Mouse (Mus musculus) spleen, adult 18-20 months (tissue): ENCODE results near the gene Gal3st2c.
"Not testable (repeated sequence)": the region's sequence is repeated elsewhere in the genome, so short reads cannot be mapped to it uniquely, and the experiment has no call there.

Experiments used
- DNase-seq, 2 experiments: peaks; one replicate each; pipeline ENCODE4 v3.0.0; 2022; ENCODE audit warnings: mixed read lengths in 2 of 2

Gene Gal3st2c

DNA sequence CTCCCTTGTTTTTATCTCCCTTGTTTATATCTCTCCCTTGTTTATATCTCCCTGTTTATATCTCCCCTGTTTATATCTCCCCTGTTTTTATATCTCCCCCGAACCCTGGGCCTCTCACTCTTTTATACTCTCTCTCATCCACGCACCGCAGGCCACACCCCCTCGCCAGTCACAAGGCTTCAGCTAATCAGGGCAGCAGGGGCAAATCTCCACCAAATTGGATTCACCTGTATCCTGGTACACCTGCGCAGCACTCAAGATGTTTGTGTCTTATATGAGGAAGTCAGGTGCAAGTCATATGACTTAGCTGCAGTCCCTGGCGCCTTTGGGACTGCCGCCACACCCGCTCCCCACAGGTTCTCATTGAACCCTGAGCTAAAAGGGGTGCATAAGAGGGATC is at the start of gene Gal3st2c:
Gene Gal3st2c, plus strand, starts transcription at position 301 of the 400 bp plus-strand sequence.
- not testable (repeated sequence) for DNase-seq

- not testable (repeated sequence) for DNase-seq
These were observed 41.2 kb upstream of the Gal3st2c start for GRCm38 (mm10) chr1:93949087-93949486.

GRCm38 (mm10) chr1:93966489-93966888 is 23.8 kb upstream of the Gal3st2c start:
- not testable (repeated sequence) for DNase-seq

- not testable (repeated sequence) for DNase-seq
These were observed 19.9 kb upstream of the Gal3st2c start for GRCm38 (mm10) chr1:93970380-93970779.

DNA sequence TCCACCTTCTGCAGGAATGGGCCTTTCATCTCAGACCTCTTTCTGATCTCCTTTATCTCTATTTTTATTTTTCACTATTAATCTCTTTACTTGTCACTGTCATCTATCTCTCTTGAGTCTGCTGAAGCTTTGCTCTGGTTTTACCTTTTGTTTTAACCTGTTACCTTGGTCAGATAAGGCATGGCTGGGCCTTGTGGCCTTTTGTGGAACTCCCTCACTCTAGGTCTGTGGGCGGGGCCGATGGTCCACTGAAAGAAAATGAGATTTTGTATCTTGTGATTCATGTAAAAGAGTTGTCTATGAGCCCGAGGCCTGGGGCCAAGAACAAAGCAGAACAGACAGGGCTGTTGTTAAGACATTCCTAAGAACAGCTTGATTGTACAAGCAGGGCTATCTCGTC is 19.5 kb upstream of the Gal3st2c start:
- not testable (repeated sequence) for DNase-seq

- not testable (repeated sequence) for DNase-seq
These were observed 14.5 kb upstream of the Gal3st2c start for GRCm38 (mm10) chr1:93975764-93976163.

DNA sequence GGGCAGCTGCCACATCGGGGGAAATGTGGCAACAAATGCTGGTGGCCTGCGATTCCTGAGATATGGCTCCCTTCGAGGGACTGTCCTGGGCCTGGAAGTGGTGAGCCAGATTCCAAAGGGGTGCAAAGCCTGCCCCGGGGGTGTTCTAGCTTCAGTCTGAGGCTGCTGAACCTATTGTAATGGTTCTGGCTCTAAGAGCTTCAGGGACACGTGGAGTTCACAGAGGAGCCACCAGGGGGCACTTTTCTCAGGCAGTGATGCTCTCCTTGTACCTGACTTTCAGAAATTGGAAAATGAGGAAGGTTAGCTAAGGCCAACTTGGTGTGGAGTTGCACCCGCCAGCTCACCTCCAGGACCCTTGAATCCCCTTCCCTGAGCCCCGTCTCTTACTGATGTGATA is 12.0 kb upstream of the Gal3st2c start:
- not testable (repeated sequence) for DNase-seq

- DNase-seq: not testable (repeated sequence)
These were observed 9.4 kb upstream of the Gal3st2c start for GRCm38 (mm10) chr1:93980932-93981331.

DNA sequence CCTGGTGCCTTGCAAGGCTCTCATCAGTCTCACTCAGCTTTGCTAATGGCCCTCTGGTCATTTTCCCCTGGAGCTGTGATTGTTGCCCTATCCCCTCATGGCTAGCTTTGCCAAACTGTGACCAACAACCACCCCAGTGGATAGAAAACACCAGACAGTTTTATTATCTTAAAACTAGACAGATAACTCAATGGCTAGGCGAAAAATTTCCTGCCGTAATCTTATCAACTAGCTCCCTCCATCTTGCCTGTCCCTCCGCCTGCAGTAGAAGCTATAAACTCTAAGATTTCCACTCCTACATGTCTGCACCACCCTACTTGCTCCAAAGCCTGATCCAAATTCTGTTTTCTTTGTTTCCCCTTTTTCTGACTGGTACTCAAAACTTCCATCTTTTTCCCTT is 4.1 kb upstream of the Gal3st2c start:
- DNase-seq: no peak

- DNase-seq: no peak
These were observed 1.5 kb upstream of the Gal3st2c start for GRCm38 (mm10) chr1:93988786-93989185.

GRCm38 (mm10) chr1:93991068-93991467 is 759 bp downstream of the Gal3st2c start:
- DNase-seq: not testable (repeated sequence)

- not testable (repeated sequence) for DNase-seq
These were observed 1.2 kb downstream of the Gal3st2c start for GRCm38 (mm10) chr1:93991491-93991890.

- no peak for DNase-seq
These were observed 10.7 kb downstream of the Gal3st2c start for GRCm38 (mm10) chr1:94001023-94001422.

- DNase-seq: not testable (repeated sequence)
These were observed 15.7 kb downstream of the Gal3st2c start for GRCm38 (mm10) chr1:94005954-94006506.

GRCm38 (mm10) chr1:94008826-94009225 is 18.5 kb downstream of the Gal3st2c start:
- DNase-seq: not testable (repeated sequence)

GRCm38 (mm10) chr1:94011643-94012042 is 21.3 kb downstream of the Gal3st2c start:
- no peak for DNase-seq

DNA sequence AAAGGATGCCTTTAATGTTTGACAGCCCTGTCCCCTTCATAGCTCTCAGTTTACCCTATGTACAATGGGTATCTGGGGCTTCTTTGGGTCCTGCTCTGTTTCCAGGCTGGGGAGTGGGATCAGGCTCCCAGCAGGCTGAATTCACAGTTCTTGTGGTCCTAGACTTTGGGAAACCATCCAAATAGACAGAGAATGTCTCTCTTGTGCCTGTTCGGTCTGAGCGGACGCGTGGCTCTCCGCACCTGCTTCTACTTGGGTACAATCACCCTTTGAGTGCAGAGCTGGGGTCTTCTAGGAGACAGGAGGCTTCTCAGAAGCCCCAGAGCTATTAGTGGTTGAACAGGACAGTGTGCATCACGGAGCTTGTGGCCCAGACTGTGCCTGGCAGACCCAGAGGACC is 29.8 kb downstream of the Gal3st2c start, which contains the start of gene Neu4:
Gene Neu4, plus strand, starts transcription at position 301 of the 400 bp plus-strand sequence.
- DNase-seq: no peak

DNA sequence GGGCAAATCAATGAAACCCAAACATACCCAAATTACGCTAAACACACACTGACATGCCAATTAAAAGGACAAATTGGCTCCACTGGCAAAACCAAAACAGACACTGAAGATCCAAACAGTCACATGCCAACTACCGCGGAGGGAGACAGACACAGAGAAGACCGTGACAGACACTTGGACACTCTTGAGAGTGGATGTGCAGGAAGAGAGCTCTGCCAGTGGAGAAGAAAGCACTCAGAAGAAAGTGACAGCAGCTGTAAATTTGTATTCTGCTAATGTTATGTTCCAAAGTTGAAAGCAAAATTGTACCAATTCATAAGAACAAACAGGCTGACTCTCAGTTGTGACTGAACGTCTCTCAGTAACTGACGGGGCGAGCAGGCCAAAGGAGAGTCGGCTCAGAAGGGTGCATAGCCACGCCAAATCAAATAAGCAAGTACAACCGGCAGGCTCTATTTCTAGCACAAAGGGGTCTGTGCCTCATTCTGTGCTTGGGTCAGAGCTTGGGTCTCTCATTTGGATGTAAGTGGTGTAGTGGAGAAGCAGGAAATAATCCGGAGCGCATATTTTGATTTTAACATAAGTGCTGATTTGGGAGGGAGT is 37.3 kb downstream of the Gal3st2c start:
- DNase-seq: no peak

DNA sequence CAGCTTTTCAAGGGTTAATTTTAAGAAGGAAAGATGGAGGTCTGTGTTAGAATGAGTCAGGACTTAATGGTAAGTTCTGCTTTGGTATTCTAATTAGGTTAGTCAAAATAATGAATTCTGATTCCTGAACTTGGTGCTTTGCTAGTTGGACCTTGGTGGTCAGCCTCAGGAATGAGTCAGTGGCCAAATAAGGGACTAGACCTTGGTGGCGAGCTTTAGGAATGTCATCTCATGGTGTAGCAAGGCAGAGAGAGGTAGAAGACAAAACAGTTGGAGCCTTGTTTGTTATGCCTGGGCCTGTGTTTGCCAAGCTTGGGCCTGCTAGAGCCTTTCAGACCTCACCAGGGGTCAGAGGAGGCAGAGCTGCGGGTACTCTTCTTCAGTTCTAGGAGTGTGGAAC is 38.4 kb downstream of the Gal3st2c start:
- DNase-seq: no peak

GRCm38 (mm10) chr1:94033075-94033602 is 42.8 kb downstream of the Gal3st2c start:
- no peak for DNase-seq

DNA sequence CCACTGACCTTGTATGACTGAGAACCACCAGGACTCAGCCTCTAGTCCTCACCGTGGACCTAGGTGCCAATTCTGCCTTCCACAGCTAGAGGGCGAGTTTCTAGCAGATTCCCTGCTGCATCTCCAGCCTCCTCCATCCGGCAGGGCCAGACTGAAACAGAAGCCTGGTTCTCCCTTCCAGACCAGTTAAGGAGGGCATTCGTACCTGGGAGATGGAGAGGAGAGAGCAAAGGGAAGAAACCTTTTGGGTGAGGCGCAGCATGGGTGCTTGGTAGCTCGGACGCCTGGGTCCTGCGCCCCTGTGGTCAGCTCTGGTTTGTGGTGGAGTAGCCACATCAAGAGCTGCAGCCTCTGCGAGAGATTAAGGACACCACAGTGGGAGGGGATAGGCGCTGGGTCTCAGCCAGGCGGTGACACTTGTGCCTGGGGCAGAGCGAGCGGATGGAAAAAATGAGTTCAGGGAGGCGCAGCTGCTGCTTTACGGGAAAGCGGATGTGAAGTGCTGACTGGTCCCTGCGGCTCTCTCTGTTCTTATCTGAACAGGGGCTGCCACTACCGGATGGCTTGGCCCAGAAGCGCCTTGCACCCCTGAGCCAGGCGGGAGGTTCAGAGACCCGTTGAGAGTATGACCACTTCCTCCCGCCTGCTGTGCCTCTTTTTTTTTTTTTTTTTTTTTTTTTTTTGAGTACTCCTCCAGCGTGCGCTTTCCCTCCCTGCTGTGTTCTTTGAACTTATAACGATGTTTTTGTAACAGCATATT is 44.9 kb downstream of the Gal3st2c start:
- peak; percentile 53 to 67 for DNase-seq

DNA sequence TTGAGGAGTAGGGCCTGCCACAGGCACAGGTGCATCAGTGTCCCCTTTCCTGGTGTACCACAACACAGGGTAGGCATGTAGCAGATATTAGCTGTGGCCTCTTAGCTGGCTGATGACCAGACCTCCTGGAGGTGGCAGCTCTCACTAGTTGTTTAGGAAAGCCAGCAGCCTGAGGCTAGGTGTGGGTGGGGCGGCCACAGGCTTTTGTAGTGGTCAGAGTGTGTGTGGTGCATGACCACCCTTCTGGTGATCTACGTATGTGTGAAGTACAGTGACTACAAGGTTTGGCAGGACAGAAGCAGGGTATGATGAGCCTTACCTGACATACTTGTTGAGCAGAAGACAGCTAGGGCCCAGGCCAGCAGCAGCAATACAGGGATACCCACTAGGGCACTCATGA is 50.1 kb downstream of the Gal3st2c start:
- DNase-seq: no peak

DNA sequence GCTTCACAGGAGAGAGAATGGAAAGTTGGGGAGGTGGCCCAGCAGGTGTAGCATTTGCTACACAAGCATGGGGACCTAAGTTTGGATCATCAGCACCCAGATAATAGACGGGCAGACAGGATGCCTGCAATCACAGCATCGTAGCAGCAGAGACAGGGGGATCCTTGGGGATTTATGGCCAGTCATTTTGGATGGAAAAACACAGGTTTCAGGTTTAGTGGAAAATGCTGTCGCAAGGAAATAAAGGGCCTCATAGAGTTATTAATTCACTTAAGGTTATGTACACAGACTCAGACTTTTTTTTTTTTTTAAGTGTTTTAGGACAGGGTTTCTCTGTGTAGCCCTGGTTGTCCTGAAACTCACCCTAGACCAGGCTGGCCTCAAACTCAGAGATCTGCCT is 55.2 kb downstream of the Gal3st2c start:
- DNase-seq: no peak

- no peak for DNase-seq
These were observed 56.2 kb downstream of the Gal3st2c start for GRCm38 (mm10) chr1:94046544-94046943.
